Mouse (Mus musculus): ENCODE data around the gene Zfp513.
"Not testable (repeated sequence)": the region's sequence is repeated elsewhere in the genome, so short reads cannot be mapped to it uniquely, and the experiment has no call there.

Gene Zfp513

DNA sequence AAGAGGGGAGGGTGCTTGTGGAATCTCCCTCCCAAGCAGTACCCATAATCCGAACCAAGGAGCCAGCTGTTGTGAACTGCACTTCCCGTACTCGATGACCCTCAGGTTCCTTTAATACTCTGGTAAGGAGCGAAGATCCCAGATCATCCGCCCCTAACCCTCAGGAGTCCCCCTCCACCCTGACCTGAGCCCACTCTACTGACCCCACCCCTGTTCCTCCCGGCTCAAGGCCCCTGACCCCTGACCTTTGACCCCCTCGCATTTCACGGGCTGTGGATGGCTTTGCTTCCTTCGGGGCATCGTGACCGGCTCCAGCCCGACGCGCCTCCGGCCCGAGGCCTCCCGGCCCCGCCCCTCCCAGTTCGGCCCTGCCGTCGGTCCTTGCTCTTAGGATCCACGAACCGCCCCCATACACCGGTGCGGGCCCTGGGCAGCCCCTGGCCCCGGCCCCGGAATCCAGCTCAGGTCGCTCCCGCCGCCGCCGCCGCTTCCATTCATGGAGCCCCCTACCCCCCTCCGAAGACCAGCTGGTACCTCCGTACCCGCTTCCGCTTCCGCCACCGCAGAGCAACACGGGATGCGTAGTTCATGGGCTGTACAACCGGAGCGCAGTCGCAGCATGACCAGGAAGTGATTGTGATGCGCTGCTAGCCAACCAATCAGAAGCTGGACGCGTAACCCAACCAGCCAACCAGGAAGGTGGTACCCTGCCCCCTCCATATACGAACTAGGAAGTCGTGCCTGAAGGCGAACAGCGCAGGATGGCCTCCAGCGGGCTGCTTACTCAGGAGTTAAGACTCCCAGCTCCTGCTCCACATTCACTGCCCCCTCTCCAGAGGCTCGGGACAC is at the start of gene Zfp513:
TSS of gene Zfp513 (minus strand) at position 562 of the 849 bp plus-strand sequence.
- peak; percentile 96 for DNase-seq

DNA sequence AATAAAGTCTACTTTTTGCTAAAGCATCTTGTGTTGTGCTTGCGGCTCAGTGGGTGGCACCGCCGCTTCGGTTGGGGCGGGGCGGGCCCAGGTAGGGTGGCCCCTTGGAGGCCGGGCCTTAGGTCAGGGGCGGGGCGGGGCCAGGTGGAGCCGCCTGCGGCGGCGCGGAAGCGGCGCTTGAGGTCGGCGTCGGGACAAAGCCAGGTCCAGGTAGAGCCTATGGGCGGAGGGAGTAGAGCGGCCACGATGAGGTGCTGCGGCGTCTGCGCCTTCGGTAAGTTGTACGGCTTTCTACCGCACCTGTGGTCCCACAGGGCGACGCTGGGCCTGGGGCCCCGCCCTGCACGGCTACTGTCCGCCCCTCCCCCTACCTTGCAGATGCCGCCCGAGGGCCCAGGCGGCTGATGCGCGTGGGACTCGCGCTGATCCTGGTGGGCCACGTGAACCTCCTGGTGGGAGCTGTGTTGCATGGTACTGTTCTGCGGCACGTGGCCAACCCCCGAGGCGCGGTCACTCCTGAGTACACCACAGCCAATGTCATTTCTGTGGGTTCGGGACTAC is 49.5 kb upstream of the Zfp513 start, which contains the start of gene Krtcap3:
TSS of gene Krtcap3 (plus strand) at position 151 of the 561 bp plus-strand sequence.
- DNase-seq: peak; percentile 79

DNA sequence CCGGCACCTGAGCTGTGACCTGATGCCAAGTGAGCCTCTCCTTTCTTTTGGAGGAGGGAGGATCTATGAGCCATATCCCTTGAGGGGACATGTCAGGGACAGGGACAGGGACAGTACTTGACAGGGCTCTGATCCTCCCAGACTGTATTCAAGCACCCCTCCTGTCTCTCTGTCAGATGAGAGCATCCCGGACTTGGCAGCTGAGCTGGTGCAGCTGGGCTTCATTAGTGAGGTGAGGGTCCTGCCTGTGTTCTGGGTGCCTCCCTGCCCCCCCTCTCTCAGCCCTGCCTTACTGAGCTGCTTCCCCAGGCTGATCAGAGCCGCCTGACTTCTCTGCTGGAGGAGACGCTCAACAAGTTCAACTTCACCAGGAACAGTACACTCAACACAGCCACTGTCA is 48.6 kb upstream of the Zfp513 start:
- DNase-seq: no peak

DNA sequence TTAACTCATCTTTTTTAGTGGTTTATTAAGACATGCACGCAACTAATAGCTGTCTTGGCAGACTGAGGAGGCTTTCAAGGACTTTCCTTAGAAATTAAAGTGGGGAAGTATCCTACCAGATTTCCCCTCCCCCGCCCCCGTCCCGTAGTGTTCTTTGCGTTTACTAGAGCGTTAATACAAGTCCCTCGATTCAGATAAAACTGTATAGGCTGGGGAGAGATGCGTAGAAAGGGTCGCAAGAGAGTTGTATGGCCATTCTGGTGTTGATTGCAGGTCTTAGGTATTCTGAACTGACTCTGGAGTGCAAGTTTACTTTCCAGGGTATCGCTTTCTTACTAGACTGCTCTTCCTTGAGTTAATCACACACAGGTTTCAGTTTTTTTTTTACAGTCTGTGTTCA is 40.1 kb upstream of the Zfp513 start:
- DNase-seq: no peak

DNA sequence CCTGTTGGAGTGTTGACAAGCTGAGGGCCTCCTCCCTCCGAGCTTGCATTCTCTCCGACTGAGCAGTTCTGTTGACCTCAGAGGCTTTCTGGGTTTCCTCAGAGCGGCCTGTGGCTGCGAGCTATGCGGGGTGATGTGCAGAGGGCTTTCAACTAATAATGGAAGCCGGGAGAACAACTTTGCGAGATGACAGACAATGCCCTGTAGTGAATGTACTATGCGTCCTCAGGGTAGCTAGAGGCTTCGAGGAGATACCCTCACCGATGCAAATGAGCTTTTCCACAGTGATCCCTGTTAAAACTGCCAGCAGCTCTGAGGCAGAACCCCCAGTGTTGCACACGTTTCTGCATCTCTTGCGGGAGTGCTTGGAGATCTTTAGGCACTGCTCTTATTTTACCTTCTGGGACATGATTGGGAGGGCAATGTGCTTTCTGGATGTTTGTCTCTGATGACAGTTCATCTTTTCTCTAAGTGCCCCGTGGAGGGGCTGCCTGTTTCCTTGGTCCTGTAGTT is 39.5 kb upstream of the Zfp513 start:
- DNase-seq: no peak

DNA sequence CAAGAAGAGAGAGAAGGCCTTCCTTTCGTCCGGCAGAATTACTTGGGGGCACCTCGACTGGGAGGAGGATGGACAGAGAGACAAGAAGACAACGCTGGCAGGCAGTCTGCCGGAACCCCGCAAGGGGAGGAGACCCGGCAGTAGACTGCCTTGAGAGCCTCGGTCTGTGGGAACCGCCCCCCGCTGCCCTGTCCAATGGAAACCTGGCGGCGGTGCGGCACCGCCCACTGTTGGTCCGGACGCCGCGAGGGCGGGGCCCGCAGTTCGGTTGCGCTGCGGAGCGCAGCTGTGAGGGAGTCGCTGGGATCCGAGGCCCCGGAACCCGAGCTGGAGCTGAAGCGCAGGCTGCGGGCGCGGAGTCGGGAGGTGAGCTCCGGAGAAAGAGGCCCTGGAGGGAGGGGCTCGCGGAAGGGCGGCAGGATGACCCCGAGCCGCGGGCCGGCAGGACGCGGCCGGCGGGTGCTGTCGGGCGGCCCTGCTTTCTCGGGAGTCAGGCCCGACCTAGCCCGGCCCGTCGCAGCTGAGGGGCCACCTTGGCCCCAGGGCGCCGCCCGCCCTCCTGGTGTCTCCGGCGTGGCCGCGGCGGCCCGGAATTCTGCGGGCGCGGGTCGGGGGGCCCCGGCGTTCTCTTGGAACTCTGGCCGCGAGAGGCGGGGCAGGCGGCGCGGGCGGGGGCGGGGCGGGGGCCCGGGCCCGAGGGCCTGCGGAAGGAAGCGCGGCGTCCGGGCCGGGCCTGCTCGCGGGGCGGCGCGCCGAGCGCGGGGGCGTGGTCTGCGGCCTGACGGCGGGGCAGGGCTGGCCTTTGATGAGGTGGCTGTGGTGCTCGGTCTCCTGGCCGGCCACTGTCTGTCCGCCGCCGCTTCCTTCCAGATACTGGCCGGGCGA is 38.8 kb upstream of the Zfp513 start, which contains the start of the genes Nrbp1 and Gm9970:
TSS of gene Nrbp1 (plus strand) at position 228 of the 885 bp plus-strand sequence.
TSS of gene Gm9970 (minus strand) at position 596 of the 885 bp plus-strand sequence.
- DNase-seq: peak; percentile 98

DNA sequence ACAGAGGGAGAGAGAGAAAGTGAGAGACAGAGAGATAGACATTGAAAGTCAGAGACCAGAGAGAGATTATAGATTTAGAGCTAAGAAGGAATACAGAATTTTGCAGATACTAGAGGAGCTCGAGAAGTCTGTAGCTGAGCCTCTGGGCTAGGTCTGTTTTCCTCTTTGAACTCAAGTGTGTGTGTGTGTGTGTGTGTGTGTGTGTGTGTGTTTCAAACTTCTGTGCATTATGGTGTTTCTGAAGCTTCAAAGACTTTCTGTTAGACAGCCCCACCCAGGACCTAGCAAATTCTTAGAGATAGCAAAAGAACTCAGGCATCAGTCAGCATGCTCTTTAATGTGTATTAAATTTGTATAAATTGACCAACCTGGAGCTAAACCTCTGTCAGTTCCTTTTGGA is 24.5 kb upstream of the Zfp513 start:
- DNase-seq: no peak

DNA sequence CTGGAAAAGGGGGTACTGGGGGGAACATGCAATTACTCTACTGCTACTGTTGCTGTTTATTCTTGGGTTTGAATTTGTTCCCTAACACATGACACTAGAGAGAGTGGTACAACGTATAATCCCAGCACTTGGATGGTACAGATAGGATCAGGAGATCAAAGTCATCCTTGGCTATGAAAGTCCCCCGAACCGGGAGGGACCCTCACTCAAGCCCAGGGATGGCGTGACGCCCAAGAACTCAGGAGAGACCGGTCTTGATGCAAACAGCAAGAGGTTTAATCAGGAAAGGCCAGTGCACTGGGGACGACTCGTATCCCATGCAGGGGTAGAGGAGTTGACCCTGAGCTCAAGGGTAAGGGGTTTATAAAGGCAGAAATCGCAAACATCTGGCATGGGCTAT is 20.6 kb upstream of the Zfp513 start:
- no peak for DNase-seq

DNA sequence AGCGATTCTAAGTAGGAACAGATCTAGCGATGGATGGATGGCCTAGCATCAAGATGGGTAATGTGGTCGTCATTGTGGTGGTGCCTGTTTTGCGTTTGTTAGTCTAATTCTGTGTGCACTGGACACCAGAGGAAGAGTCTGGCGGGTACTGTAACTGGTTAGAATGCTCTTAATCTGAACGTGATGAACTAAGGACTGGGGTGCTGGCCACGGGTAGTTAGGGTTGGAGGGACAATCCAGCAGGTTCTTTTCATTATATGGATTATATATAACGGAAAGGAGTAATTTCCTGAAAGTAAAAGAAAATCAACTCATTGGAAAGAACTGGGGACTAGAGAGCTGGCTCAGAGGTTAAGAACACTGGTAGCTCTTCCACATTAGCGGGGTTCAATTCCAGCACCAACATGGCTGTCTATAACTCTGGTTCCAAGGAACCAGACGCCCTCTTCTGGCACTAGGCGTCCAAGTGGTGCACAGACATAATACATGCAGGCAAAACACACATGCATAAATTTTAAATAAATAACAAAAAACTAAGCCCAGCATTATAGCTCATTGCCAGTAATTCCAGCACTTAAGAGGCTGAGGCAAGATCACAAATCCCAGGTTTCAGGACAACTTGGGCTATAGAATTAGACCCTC is 19.3 kb upstream of the Zfp513 start:
- DNase-seq: peak; percentile 69

DNA sequence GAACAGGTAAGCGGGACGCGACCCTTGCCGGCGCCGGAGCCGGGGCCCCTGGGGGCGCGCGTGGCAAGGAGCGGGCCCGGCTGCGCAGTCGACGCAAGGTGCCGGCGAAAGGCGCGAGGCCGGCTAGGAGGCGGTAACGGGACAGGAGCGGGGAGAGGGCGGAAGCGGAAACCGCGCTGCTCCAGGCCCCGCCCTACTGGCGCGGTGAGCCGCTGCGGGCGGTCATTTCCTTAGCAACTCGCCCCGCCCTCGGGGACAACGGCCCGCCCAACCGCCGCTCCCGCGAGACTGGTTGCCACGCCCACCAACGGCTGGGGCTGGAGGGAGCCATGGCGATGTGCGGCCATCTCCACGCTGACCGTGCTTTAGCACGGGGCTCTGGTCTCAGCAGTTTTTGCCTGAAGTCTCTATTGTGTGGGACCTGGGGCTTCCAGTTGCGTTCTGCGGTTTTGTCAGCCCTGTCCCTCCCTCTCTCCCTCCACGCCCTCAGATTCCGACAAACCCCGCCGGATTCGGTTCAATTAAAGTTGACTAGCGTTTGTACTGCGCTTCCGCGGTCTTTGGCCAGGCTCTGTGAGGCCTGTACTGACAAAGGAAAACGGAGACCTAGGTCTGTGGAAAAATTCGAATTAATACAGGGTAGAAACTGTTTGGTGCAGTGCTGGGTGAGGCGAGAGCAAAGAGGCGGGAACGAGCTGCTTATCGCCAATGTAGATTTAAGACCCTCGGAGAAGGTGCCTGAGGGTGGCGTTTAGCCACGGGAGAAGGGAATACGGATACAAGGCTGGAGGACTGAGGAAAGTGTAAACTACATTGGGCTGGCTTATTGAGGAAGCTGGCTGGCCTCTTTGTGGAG is 18.6 kb upstream of the Zfp513 start, which contains the start of gene Ppm1g:
TSS of gene Ppm1g (minus strand) at position 240 of the 856 bp plus-strand sequence.
- peak; percentile 99 for DNase-seq

DNA sequence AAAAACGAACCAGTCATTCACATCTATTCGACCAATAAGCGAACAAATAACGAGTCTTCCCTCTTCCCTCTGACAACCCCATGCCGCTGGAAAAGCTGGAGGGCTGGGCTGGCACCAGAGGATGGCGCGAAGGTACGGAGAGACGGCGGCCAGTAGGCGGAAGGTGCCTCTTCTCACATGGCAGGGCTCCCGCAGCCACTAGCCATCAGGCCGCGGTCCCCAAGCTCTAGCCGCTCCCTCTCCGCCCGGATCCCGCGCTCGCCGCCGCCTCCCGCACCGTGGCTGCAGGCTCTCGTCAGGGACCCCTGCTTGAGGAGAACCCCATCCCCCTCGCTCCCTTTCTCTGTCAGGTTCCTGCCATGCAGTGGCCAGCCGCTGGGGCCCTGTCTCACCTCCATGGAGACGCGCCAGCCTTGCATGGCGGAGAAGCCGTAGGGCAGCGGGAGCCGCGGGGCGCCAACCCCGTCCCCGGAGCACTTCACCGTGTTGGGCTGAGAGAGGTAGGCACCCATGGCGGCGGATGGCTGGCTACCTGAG is 17.9 kb upstream of the Zfp513 start:
- DNase-seq: peak; percentile 71

DNA sequence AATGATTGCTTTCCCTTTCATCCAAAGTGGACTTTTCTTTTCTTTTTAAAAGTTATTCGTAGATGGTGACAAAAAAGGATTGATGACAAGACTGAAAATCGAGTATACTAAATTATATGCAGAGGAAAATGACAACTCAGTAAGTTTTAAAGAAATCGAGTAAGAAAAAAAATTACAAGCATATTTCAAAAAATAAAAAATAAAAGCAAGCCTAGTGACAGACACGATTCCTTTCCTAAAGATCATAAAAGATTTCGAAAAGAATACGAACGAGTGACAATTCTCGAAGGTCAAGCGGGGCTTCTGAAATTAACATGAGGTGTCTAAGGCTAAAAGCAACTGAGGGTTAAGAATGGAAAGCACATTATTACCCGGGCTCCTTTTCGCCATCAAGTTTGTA is 17.4 kb upstream of the Zfp513 start:
- DNase-seq: no peak

DNA sequence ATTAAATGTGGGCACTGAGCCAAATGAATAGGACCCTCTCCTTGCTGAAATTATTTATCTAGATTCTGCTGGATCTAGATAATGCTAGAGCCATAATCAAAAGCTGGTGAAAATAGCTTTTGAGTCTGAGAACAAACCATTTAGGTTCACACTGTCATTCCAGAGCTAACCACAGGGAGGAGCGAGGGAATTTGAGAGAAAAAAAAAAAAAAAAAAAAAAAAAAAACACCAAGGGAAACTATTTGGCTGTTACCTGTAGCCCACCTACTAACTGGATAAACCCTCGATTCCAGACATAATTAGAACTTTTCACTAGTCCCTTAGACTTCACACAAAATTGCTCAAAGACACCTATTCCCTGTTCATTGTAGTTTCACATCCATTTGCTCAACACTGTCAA is 17.0 kb upstream of the Zfp513 start:
- DNase-seq: peak; percentile 45

DNA sequence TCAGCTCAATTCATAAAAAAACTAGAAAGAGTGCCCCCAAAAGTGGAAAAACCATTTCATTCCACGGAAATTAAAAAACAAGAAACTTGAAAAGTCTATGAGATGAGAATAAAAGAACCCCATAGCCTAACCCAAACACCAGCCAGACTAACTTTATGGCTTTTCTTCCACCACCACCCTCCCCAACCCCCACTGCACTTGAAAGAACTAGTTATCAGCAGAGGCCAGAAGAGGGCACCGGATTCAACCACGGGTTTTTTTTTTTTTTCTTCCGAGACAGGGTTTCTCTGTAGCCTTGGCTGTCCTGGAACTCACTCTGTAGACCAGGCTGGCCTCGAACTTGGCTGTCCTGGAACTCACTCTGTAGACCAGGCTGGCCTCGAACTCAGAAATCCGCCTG is 16.2 kb upstream of the Zfp513 start:
- DNase-seq: no peak

DNA sequence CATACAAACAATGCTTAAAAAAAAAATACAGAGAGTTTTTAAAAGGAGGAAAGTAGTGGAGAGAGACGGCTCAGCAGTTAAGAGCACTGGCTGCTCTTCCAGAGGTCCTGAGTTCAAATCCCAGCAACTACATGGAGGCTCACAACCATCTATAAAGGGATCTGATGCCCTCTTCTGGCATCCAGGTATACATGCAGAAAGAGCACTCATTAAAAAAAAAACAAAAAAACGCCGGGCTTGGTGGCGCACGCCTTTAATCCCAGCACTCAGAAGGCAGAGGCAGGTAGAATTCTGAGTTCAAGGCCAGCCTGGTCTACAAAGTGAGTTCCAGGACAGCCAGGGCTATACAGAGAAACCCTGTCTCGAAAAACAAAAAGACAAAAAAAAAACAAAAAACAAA is 14.5 kb upstream of the Zfp513 start:
- DNase-seq: not testable (repeated sequence)

DNA sequence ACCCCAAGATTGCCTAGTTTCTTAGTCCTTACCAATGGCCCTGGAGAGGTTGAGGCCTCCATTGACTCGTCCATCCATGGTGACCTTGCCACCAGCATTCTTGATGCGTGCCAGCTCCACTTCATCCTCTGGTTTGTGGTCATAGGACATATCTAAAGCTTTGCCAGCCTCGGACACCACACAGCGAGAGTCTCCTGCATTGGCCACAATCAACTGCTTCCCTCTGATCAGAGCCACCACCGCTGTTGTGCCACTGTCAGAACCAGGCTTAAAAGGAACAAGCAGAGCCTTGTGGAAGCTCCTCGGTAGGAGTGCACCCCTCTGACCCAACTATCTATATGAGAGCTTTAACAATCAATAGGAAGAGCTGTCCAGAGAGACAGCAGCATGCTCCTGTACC is 2.3 kb upstream of the Zfp513 start:
- no peak for DNase-seq

DNA sequence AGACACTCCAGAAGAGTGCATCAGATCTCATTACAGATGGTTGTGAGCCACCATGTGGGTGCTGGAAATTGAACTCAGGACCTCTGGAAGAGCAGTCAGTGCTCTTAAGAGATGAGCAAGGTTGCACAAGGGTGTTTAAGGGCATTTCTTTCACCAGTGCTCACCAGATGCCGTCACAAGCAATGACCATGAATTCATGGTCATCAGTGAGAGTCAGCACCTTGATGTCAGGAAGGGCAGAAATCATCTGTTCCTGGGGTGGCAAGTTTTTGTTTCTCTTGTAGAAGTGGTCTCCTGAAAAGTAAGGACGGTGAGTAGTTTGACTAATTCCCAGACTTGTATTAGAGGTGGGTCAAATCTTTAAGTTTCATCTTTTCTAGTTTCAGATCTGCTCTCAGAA is 1.8 kb upstream of the Zfp513 start:
- DNase-seq: no peak

DNA sequence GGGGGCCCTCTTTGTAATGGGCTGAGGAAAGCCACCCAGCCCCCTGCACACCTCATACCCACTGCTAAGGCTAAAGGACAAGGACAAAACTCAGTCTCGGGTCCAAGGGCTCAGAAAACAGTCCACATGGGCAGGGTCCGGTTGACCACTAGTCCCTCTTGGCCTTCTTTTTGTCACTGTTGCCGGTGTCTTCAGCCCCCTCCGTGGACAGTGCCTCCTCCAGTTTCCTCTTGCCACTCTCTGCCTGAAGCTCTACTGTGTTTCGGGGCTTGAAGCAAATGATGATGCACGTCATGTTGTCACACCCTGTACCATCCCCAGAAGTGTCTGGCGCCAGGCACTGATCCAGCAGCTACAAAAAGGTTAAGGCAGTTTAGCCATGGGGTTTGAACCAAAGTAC is 830 bp upstream of the Zfp513 start:
- DNase-seq: no peak

DNA sequence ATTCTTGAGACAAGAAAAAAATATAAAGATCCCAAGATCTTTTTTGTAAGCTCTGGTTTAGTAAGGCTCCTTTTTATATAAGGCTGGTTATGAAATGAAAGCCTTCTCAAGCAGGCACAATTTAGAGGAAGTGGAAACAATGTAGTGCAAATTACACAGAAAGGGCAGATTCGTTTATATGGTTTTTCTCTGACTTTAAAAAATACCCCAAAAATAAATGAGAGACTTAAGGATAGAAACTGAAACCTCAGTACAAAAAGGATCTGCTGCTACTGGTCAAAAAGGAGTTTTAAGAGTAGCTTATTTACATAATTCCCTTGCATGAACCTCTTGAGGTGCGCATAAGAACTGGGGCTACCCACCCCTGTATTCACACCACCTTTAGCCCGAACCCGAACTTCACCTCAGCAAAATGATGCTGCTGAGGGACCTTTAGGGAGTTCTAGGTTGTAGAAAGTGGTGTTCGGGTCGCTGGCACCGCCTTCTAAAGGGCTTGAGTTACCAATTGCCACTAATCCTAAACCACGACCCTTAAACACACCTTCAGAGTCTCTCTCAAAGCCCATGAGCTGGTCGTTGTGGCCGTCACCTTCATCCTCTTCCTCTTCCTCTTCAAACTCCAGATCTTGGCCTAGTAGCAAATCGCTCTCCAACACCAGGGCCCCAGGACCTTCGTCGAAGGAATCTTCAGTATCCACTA is 911 bp downstream of the Zfp513 start:
- DNase-seq: no peak

DNA sequence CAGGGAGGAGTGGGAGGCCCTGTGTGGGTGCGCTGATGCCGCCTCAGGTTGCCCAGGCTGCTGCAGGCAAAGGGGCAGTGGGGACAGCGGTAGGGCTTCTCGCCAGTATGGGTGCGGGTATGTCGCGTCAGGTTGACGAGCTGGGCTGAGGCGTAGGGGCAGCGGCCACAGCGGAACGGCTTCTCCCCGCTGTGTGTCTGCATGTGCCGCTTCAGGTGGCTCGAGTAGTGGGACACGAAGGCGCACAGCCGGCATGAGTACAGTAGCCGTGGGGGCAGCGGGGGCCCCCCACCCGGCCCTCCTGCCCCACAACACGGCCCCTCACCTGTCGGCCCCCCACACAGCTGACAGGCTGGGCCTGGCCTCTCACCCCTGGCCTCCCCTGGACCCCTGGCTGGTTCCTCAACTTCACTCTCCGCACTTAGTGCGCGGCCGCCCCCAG is 1.8 kb downstream of the Zfp513 start:
- peak; percentile 47 for DNase-seq

Data from kidney, postnatal 10 days (tissue).